Mouse (Mus musculus): ENCODE results near the gene Rexo5.

- TF ChIP-seq CTCF (IDR thresholded peaks at IDR 0.05; ENCODE audit: low read depth): no peak
- TF ChIP-seq EP300 (IDR thresholded peaks at IDR 0.05; ENCODE audit: low read depth): no peak
These were observed 41.6 kb downstream of the Rexo5 start for GRCm38 (mm10) chr7:119835371-119835770.

Data from heart, postnatal 0 days (tissue).